Mouse (Mus musculus) olfactory bulb, adult 2 months (tissue): Measurements from ENCODE around the gene Bach2.

Experiments used
- CTCF ChIP-seq: fragments of 200-500 bp; IDR thresholded peaks from 2 replicates; pipeline ENCODE4 v1.5.1; 2012; ENCODE audit warnings: low read depth, mild to moderate bottlenecking, low read length, moderate library complexity; ENCODE audit not compliant: insufficient read depth
- POLR2A ChIP-seq: fragments of 200-500 bp; IDR thresholded peaks from 2 replicates; pipeline ENCODE4 v1.6.1; 2012; ENCODE audit warnings: mild to moderate bottlenecking, low read depth, low read length, moderate library complexity; ENCODE audit not compliant: insufficient read depth

DNA sequence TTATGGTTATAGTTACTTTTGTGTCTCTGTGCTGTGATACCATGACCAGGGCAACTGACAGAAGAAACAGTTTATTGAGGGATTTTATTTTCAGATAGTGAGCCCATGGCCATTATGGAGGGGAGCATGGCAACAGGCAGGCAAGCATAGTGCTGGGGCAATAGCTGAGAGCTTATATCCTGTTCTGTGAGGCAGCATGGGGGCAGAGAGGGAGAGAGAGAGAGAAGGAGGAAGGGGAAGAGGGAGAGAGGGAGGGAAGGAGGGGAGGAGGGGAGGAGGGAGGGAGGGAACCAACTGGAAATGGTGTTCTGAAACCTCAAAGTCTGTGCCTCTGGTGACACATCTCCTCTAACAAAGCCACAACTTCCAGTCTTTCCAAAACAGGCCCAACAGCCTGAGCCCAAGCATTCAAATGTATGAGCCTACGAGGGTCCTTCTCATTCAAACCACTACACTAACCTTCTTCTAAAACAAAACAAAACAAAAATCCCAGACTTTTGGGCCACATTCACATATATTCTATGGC is 206.1 kb downstream of the Bach2 start:
- TF ChIP-seq CTCF (no peak), POLR2A (no peak)
